Mouse (Mus musculus) cerebellum, adult 2 months (tissue): ENCODE measurements around the gene Ercc1. TPM values are rescaled to one million over a fixed set of nuclear protein-coding genes. Genes with fewer than 3 reads are reported as not detected.

Source experiments
- DNase-seq, 2 experiments: peaks; one replicate each; pipeline ENCODE4 v3.0.0; 2021
- H3K27ac ChIP-seq: fragments of 200-500 bp; 2 replicates; pipeline ENCODE4 v1.5.1; 2012; ENCODE audit warnings: low read length, control low read depth, inconsistent platforms; ENCODE audit not compliant: insufficient read depth
- H3K27me3 ChIP-seq: fragments of 200-500 bp; 2 replicates; pipeline ENCODE4 v1.6.1; 2012; ENCODE audit warnings: inconsistent platforms, mild to moderate bottlenecking, low read length, moderate library complexity; ENCODE audit not compliant: control insufficient read depth, insufficient read depth
- H3K4me1 ChIP-seq: fragments of 200-500 bp; 2 replicates; pipeline ENCODE4 v1.6.1; 2011; ENCODE audit warnings: low read length; ENCODE audit not compliant: control insufficient read depth, insufficient read depth
- H3K4me3 ChIP-seq: fragments of 200-500 bp; replicated peaks from 2 replicates; pipeline ENCODE3; 2011; ENCODE audit warnings: mild to moderate bottlenecking, low read depth, low read length, control low read depth; ENCODE audit not compliant: insufficient read depth
- CTCF ChIP-seq: fragments of 200-500 bp; IDR thresholded peaks from 2 replicates; pipeline ENCODE4 v1.5.1; 2011; ENCODE audit warnings: low read depth, mild to moderate bottlenecking, control low read depth, low read length, moderate library complexity, borderline replicate concordance; ENCODE audit not compliant: insufficient read depth
- POLR2A ChIP-seq: fragments of 200-500 bp; IDR thresholded peaks from 2 replicates; pipeline ENCODE4 v1.6.1; 2011; ENCODE audit warnings: low read length, control low read depth, borderline replicate concordance; ENCODE audit not compliant: insufficient read depth
- WGBS: fragments of 180-500 bp; shearing (Covaris S2); methylation state at CpG from one replicate; pipeline ENCODE4 v1.1.7; 2018; 5-methylcytosine and 5-hydroxymethylcytosine counted together
- polyA plus RNA-seq: library from polyadenylated mRNA; depleted of rRNA; stranded (reverse); fragments of >200 nt; gene quantifications from 2 replicates; pipeline ENCODE4 v1.2.3, GENCODE M21; 2012

Gene Ercc1
- polyA plus RNA-seq, 1 experiment: 52.2 TPM

DNA sequence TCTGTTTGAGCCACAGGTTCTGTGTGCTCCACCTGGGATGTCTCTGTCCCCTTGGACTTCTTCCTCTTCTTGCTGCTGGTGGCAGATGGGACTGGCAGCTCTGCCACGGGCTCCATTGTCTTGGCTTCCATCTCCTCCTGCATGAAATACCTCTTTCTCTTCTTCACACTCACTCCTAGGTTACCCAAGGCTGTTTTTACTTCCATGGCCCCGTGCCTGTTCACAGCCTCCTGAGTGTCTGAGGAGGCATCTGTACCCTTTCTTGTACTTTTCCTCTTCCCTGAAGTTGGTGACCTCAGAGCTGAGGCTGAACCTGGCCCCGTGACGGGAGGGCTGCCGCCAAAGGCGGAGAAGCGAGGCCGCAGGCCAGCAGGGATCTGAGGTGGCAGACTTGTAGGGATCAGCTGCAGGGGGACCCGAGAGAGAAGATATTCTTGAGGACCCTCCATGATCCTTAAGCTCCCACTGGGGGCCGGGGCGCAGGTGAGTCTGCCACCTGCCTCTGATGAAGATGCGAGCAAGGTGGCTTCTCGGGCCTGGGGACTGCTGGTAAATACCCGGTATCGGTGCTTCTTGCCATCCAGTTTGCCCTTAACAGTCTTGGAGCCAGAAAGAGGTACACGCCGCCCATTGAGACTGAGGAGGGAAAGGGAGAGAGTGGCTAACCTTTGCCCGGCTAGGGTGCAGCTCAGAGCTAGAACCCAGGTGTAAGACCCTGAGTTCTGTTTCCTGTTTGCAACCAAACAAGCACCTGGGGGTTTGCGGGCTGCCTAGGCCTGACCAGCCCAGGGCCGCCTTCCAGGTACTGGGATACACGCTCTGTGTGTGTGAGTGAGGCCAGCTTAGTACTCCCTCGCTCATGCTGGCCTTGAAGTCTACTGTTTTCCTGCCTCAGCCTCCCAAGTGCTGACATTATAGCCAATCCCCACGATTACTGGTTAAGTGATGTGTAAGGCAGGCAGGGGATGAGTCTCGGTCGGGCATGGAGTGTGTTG is 13.1 kb downstream of the Ercc1 start:
- DNase-seq: no peak
- no peaks in the 10 kb centered on the region for H3K27me3 ChIP-seq
- WGBS: 81% methylated on average over 25 of the region's 25 CpGs
- H3K27ac ChIP-seq: no peak overlapping the region
- TF ChIP-seq CTCF (no peak), POLR2A (no peak)
- 0 out of 2 replicates have a peak, but pooled peaks cover 5% of the 10 kb centered on the region for H3K4me1 ChIP-seq
- H3K4me3 ChIP-seq: no peak overlapping the region

DNA sequence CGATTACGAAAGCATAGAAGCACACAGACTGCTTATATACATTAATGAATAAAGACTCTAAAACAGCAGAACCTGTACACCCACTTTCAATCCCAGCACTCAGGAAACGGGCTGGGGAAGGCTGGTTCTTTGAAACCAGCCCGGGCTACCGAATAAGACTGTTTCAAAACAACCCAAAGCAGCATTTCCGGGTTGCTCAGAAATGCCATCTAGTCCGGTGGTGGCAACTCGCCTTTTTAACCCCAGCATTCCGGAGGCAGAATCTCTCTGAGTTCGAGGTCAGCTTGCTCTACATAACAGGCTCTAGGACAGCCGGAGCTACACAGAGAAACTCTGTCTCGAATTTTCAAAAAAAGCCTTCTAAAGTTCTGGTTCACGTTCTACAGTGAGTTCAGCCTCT is 14.1 kb downstream of the Ercc1 start:
- no peak for DNase-seq
- Histone ChIP-seq H3K27me3 (no peaks in the 10 kb centered on the region), H3K4me1 (0 out of 2 replicates have a peak, but pooled peaks cover 5% of the 10 kb centered on the region), H3K4me3 (peak overlapping the region; percentile 96), H3K27ac (no peak overlapping the region)
- 14% methylated on average over 13 of the region's 13 CpGs for WGBS
- no peak for TF ChIP-seq POLR2A
- TF ChIP-seq CTCF: no peak

DNA sequence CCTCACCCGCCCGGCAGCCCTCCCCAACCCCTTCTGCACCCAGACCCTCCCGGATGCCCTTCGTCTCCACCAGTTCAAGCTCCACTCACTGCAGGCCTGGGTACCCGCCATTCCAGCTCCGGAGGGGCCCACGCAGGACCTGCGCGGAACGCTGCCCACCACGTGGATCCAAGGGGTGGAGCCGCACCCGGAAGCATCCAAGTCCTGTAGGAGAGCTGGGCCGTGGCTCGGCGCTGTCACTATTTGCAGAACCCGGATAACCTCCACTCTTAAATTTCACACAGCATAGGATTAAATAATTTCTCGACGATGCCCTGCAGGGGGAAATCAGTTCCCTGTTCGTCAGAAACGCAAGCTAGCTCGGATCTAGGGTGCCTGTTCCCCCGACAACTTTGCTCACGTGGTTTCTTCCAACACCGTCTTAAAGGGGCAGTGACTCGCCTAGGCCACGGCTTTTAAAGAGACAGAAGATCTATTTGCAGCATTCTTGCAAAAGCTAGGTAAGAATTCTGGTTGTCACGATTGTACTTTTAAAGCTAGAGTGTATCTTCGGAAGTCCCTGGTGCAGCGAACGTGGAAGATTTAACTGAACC is 14.8 kb downstream of the Ercc1 start, which contains the start of the genes Cd3eap and Ppp1r13l:
Gene Cd3eap (minus strand): TSS at position 185 of the 593 bp plus-strand sequence.
Gene Ppp1r13l (plus strand): TSS at position 451 of the 593 bp plus-strand sequence.
- H3K27ac ChIP-seq: peak within 1 kb of the TSS; percentile 53; the same call in 1 of the 2 replicates
- under 1% methylated on average over 31 of the region's 31 CpGs for WGBS
- 0 out of 2 replicates have a peak, but pooled peaks cover 5% of the 10 kb centered on the region for H3K4me1 ChIP-seq
- no peaks in the 10 kb centered on the region for H3K27me3 ChIP-seq
- peak; percentile 86 to 90 for DNase-seq
- TF ChIP-seq CTCF: no peak
- TF ChIP-seq POLR2A: peak; percentile 92
- peak within 1 kb of the TSS; percentile 96 for H3K4me3 ChIP-seq

DNA sequence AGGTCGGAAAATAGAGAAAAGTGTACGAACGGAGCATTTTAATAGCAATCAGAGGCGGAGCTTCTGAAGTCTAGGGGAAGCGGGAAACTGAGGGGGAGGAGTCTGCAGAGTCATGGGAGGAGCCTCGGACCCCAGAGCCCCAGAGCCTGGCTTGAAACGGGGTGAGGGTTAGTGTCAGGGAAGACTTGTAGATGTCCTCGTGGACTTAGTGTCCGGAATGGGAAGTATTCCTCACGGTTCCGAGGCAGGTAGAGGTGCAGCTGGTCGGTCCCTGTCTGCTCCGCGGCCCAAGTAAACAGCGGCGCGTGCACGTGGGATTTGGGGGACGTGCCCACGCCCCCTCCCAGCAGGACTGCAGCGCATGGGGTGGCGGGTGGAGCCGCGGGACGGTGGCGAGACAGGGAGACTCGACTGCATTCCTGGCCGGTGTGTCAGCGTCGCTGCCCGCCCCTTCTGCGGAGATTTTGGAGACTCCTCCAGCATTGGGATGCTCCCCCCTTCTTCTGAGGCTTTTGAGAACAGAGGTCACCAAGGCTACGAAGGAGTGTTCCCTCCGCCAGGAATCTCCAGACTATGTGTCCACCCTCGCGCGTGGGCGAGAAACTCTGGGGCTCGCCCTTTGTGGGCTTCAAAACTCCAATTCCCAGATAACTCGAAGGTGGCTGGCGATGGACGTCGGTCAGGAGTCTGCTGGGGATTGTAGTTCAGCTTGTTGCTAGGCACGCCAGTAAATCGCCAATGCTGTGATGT is 15.5 kb downstream of the Ercc1 start:
- under 1% methylated on average over 45 of the region's 45 CpGs for WGBS
- H3K4me3 ChIP-seq: peak overlapping the region; percentile 96
- no peak for TF ChIP-seq CTCF
- no peak for TF ChIP-seq POLR2A
- peak; percentile 75 to 78 for DNase-seq
- H3K4me1 ChIP-seq: 0 out of 2 replicates have a peak, but pooled peaks cover 5% of the 10 kb centered on the region
- H3K27me3 ChIP-seq: no peaks in the 10 kb centered on the region
- H3K27ac ChIP-seq: peak overlapping the region; percentile 2; the same call in 1 of the 2 replicates

DNA sequence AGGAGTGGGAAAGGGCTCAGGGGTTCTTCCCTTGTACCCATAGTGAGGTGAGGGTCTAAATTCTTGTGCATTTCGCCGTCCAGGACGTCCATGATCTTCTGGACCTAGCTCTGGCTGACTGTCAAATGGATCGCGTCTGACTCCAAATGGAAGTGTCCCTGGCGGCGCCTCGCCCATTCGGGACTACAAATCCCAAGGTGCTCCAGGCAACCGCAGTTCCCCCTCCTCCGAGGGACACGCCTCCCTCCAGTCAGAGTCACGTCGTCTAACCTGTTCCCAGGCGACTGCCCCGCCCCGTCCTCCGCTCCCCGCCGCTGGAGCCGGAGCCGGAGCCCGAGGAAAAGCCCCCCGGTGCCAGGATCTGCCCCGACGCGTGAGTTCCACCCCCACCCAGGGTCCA is 16.4 kb downstream of the Ercc1 start:
- TF ChIP-seq CTCF (no peak), POLR2A (peak; percentile 33; the same call in 1 of the 2 replicates)
- WGBS: under 1% methylated on average over 27 of the region's 27 CpGs
- Histone ChIP-seq H3K4me1 (0 out of 2 replicates have a peak, but pooled peaks cover 5% of the 10 kb centered on the region), H3K27ac (peak overlapping the region; percentile 32; the same call in 1 of the 2 replicates), H3K4me3 (peak overlapping the region; percentile 96), H3K27me3 (no peaks in the 10 kb centered on the region)
- peak; percentile 91 to 95 for DNase-seq

DNA sequence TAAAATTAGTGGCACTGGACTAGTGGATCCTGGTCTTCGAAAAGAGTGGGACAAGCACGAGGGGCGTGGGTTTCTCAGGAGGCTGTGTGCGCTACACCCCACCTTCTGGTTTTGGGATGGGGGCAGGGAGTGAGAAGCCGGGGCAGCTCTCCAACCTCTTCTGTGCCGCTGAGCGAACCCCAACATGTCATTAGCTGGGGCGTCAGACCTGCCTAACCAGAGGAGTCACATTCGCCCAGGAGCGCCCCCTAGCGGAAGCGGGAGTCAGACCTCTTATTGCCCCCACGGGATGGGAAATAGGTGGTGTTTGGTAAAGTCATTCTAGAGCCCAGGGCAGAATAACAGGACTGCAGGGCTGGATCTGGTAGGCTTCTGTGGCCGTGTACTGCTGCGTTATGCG is 17.1 kb downstream of the Ercc1 start:
- Histone ChIP-seq H3K27ac (no peak overlapping the region), H3K27me3 (no peaks in the 10 kb centered on the region), H3K4me1 (0 out of 2 replicates have a peak, but pooled peaks cover 5% of the 10 kb centered on the region), H3K4me3 (no peak overlapping the region)
- 13% methylated on average over 16 of the region's 16 CpGs for WGBS
- peak; percentile 62 to 63 for DNase-seq
- TF ChIP-seq POLR2A: no peak
- peak; percentile 52; the same call in 1 of the 2 replicates for TF ChIP-seq CTCF

DNA sequence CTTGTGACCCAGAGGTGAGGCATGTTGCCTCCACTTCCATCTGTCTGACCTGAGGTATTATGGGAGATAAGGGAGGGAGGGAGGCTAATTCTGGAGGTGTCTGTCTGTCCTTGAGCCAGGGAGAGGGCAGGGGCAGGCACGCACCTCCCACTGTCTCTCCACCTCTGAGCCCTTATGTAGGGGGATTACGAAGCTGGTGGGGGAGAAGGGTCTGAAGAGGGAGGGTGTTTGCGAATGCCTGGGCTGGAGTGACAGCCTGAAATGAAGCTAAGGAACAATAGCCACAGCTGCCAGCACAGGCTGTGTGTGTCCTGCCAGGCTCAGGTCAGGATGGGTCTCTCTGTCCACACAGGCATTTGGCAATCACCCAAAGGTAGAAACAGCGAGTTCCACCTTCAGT is 17.7 kb downstream of the Ercc1 start:
- Histone ChIP-seq H3K4me3 (no peak overlapping the region), H3K4me1 (0 out of 2 replicates have a peak, but pooled peaks cover 5% of the 10 kb centered on the region), H3K27me3 (no peaks in the 10 kb centered on the region), H3K27ac (no peak overlapping the region)
- no peak for DNase-seq
- 42% methylated on average over 4 of the region's 4 CpGs for whole genome bisulfite sequencing
- TF ChIP-seq CTCF (no peak), POLR2A (no peak)
